Mouse (Mus musculus): ENCODE data around the gene Cpne4.

Cpne4 gene

DNA sequence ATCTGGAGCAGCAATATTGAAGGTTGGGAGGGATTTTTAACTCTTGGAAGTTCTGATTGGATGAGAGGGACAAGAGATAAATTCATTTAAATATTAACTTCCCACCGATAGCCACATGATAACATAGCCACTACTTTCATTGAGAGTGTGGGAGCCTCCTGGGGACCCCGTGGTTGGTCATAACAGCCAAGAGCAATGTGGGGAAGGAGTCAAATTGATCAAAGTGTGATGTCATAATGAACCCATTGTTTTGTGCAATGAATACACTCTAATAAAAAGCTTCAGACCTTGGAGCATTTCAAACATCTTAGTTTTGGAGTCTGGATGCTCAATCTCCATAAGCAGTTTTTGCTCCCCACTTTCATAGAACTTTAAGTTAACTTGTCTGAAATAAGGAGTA lies at the start of gene Cpne4:
Gene Cpne4 (plus strand): TSS at position 301 of the 400 bp plus-strand sequence.
- no peak for DNase-seq (ENCODE audit: extremely low read depth, insufficient read length, low spot score)

DNA sequence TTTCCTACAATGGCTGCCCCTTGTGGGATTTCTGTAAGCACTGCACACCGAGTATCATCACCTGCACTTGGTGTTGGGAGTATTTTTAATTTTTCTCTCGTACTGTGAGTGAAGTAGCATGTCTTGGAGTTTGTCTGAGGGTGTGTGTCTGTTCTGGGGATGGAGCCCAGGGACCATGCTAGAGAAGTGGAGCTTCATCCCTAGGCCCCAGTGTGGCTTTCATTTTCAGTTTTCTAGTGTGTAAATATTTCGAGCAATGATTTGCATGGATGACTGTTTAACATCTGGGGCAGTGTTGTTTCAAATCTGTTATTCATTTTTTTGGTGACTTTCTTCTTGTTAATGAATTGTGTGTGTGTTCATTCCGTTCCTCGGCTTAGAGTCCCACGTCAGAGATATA lies 31.9 kb upstream of the Cpne4 start:
- DNase-seq (ENCODE audit: extremely low read depth, insufficient read length, low spot score): no peak

DNA sequence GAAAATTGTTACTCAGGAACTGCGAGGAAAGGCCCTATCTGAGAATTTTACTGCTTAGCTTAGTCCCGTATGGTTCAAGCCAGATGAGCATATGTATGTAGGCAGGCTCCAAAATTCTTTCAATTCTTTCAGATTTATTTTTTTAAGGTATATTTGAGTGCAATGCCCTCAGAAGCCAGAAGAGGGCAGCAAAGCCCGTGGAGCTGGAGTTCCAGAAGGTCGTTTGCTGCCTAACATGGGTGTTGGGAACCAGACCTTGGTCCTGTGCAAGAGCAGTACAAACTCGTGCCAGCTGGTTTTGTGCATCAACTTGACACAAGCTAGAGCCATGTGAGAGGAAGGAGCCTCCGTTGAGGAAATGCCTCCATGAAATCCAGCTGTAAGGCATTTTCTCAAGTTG lies 11.6 kb upstream of the Cpne4 start:
- no peak for DNase-seq (ENCODE audit: extremely low read depth, insufficient read length, low spot score)

DNA sequence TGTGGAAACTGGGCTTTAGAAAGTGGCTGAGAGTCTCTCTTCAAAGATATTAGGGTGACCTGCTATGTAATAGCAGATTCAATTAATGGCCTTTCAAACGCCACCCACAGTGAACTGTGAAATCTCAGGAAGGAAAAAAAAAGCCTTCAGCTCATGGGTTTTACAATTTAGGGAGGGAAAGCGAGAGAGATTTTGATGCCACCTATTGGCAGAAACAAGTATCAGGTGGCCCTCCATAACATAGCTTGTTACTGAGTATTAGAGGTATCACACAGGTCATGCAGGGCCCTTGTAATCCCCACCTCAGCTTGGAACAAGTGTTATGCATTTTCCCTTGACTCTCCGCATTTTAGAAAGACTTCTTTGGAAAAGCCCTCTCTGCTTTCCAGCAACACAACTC lies 18.7 kb downstream of the Cpne4 start:
- DNase-seq (ENCODE audit: extremely low read depth, insufficient read length, low spot score): no peak

DNA sequence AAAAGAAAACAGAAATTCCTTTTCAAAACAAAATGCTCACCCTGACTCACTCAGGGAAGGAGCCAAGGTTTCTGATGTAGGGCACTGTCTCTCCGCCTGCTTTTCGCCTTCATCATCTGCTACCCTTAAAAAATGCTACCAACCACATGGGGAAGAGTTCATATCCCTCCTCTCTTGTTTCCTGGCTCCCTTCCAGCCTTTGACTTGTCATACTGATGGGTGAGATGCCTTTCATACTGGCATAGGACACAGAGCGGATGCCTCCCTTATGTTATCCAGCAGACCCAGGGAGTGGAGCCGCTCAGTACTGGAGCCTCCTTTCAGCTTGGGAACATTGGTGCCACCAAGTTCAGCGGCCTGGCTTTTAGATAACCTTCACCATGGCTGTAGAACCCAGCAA lies 19.4 kb downstream of the Cpne4 start:
- no peak for DNase-seq (ENCODE audit: extremely low read depth, insufficient read length, low spot score)

DNA sequence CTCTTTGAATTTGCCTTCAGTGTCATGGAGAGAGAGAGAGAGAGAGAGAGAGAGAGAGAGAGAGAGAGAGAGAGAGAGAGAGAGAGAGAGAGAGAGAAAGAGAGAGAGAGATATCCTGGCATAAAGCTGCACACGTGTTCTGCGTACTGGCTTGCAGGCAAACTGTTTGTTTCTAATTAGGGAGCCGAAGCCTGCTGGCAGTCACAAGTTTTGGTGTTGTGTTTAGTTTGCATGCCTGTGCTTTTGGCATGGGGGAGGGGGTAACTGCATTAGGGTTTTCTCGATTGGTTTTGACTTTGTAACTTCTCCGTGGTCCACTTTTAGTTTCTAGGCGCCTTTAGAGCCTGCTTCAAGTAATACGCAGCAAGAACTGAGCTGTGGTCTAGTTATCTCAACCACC lies 20.0 kb downstream of the Cpne4 start:
- DNase-seq (ENCODE audit: extremely low read depth, insufficient read length, low spot score): no peak

DNA sequence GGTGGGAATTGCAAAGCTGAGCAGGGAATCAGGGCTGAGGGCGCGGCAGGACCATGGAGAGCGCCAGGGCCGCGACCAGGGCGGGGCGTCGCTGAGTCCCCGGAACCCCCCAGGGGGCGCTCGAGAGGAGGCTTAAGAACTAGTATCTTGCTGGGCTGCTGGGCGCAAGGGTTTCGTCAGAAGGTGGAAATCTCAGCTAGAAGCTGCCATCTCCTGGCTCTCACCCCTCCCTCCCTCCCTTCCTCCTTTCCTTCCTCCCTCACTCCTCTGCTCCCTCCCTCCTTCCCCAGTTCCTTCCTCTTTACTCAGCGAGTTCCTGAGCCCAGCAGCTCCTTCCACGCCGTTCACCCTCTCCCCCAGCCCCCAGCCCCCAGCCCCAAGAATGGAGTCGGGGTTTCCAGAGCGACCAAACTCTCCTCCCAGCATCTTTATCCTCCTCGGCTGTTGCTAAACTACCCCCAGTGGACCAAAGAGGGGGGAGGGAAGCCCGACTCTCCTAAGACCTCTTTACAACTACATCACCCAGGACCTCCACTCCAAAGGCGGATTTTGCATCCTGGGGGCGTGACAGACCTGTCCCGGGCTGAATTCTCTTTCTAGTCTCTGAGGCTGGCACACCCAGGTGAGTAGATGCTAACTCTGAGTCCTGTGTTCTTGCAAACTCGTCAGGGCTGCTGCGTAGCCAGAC lies 22.5 kb downstream of the Cpne4 start:
- peak; percentile 15 for DNase-seq (ENCODE audit: extremely low read depth, insufficient read length, low spot score)

DNA sequence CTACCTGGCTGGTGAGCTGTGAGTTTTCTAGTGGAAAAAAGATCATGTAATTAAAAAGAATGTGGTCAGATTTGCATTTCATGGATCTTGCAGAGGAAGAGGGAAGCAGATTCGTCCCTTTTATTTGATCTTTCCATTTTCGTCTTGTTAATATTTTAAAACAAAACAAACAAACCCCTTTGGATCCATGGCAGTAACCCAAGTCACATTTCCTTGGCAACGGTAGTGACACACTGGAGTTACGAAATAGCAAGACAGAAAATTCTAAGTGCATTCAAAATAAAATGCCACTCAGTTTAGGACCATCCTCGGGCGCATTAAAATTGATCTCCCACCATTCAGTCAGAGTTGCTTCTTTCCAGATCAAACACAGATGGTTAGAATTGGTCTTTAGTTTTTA lies 25.8 kb downstream of the Cpne4 start:
- no peak for DNase-seq (ENCODE audit: extremely low read depth, insufficient read length, low spot score)

DNA sequence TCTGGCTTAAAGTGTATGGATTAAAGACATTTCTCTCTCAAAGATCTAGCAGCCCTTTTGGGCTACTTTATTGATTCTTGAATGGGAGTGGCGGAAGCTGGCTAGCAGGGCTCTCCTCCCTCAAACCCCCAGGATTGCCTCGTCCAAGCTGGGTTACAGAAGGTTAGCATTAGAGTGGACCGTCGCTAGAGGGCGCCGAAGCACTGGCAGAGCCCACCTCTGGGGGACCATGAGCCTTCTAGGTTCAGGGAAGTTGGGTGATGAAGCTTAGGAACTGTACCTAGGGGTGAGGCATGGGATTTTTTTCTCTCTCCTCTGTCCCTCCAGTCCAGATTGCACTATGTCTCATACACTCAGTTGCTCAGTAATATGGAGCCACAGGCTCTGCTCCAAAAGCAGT lies 27.4 kb downstream of the Cpne4 start:
- DNase-seq (ENCODE audit: extremely low read depth, insufficient read length, low spot score): peak; percentile 24

DNA sequence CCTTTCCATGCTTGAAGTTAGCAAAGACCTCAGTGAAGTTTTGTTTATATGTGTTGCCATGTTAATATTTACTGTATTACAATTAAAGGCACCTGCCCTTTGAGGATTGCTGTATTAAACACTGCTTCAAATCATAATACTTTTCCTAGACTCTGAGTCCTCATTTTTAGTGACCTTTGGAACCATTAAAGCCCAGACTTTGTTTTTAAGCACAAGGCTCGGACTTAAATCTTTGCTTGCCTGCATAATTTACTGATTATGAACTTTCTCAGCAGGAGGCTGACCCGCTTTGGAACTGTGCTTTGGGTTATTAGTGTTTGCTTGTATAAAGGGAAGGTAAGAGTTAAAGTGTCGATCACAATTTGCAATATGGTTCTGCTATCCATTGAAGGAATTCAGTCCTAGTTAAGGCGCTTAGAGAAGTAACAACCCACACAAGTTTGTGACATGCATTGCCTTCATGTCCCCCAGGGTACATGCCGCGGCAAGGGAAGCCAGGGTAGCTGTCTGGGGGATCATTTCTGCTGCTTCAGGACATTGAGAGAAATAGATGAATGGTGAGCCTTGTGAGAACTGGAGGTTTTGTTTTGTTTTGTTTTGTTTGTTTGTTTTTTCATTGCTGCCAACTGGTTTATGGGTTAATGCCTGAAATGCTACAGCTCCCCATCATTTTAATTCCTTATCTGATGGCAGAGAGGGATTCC lies 35.0 kb downstream of the Cpne4 start:
- no peak for DNase-seq (ENCODE audit: extremely low read depth, insufficient read length, low spot score)

DNA sequence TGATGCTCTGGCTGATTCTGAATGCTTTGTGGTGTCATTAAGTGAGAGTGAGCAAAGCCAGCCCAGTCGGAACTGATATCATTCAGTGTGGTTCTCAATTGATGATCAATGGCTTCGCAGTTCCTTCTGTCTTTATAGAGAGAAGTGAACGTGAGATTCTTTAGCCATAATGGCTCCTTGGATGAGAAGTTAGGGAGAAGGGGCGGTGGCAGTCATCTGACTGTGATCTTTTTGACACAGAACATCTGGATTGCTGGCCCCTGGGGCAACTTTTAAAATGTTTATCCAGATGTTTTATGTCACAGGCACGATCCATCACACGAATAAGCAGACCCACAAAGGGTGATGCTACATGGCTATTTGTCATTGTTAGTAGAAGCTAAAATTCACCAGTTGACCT lies 35.6 kb downstream of the Cpne4 start:
- DNase-seq (ENCODE audit: extremely low read depth, insufficient read length, low spot score): no peak

DNA sequence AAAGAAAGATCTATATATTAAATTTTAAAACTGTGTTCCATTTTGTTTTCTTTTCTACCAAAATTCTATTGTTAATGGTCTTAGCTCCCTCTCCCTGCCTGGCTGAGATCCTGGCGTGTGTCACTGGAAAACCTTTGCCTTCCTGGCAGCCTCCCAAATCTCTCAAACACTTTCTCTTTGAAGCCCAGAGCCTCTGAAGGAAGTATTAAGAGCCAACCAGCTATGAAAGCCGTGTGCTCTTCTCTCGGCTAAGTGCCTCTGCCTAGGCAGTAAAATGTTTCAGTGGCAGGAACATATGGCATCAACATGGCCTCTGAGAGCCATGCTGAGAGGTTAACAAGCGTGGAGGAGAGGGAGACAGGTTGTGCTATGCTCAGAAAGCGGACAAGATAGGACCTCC lies 47.5 kb downstream of the Cpne4 start:
- no peak for DNase-seq (ENCODE audit: extremely low read depth, insufficient read length, low spot score)

DNA sequence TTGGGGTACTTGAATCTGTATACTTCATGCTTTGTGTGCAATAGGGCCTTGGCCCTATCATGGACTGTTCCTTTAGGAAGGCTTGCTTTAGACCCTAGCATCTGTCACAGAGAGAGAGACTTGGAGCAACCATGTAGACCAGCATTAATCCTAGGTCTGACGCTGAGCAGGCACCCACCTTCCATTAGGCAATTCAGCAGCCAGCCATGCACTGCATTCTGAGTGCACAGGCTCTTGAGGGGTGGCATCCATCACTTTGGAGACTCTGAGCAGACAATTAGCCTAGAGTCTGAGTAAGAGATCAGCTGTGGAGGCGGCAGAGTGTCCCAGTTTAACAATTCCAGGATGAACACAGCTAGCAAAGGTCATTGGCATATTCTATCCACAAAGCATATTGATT lies 47.9 kb downstream of the Cpne4 start:
- DNase-seq (ENCODE audit: extremely low read depth, insufficient read length, low spot score): no peak

DNA sequence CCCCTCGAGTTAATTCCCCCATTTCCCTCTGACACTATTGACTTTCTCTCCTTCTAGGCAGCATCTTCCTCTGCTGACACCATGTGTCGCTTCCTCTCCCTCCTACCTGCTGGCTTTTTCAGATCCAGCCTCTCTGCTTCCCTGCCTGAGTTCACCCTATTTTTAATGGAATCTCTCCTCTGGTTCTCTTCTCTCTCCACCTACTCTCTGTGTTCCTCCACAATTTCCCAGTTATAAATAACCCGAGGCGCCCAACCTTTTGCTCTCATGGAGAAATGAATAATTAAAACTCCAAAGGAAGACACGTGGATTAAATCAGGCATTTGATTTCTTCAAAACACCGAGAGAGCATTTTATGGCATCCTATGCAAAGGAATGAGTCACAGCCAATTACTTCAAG lies 65.4 kb downstream of the Cpne4 start:
- no peak for DNase-seq (ENCODE audit: extremely low read depth, insufficient read length, low spot score)

DNA sequence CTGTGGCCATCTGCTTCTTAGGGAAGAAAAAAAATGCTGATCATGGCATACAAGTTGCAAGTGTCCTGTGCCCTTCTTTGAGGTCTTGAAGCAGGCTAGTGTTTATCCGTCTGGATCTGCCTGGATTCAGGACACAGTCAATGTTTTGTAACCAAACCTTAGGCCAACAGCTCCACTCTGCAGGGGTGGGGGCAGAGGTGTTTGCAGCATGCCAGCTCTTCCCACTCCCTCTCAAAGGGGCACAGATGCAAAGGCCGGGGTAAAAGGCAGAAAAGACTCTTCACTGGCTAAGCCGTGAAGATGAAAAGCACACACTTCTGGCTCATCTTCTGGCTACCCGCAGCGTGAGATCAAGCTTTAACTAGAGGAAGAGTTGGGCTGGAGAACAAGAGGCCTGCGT lies 69.6 kb downstream of the Cpne4 start:
- no peak for DNase-seq (ENCODE audit: extremely low read depth, insufficient read length, low spot score)

DNA sequence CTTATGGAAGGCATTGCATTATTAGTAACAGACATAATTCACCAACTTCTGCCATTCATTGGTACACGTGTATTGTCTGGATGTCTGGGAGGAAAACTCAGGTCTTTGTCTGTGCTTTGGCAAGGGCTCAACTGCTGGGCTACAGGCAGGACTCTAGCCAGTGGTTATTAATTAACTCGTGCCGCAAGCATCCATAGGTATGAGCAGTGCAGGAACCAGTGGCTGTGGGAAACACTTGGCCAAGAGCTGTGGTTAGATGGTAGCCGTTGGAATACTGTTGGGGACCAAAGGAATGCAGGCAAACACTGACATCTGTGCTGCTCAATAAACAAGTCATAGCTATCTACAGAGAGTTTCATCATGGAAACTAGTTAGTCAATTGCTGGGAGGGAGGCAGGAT lies 76.5 kb downstream of the Cpne4 start:
- no peak for DNase-seq (ENCODE audit: extremely low read depth, insufficient read length, low spot score)

DNA sequence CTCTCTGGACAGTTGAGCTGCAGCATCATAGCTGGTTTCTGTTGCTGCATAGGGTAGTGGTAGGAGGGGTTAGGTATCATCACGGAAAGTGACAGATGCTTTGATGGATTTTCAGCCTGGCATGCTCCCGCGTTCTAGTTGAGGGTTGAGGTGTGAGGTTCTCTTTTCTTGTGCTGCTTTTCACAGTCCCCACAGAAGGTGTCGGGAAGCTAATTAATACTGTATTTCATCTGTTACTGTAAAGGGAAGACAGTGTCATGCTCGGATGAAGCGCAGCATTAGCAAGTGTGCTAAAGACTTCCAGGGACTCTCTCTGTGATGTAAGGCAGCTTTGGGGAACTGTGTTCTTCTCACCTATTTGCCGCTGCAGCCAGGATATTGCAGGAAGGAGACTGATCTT lies 80.7 kb downstream of the Cpne4 start:
- no peak for DNase-seq (ENCODE audit: extremely low read depth, insufficient read length, low spot score)

DNA sequence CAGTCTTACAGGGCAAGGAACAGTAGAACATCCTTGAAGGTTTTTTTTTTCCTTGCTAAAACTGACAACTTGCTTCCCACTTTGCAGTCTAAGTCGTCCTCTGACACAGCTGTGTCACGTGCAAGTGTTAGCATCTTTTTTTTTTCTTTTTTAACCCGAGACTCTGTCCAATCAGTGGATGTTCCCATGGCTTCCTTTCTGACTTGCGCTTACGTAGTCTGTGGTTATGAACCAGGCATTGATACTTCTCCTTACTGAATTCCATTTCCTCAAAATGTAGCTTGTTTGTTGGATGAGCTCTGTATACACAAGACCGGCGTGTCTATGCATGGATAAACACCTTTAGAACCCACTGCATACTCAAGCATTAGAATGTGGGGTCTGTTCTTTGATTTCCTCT lies 82.2 kb downstream of the Cpne4 start:
- DNase-seq (ENCODE audit: extremely low read depth, insufficient read length, low spot score): no peak

DNA sequence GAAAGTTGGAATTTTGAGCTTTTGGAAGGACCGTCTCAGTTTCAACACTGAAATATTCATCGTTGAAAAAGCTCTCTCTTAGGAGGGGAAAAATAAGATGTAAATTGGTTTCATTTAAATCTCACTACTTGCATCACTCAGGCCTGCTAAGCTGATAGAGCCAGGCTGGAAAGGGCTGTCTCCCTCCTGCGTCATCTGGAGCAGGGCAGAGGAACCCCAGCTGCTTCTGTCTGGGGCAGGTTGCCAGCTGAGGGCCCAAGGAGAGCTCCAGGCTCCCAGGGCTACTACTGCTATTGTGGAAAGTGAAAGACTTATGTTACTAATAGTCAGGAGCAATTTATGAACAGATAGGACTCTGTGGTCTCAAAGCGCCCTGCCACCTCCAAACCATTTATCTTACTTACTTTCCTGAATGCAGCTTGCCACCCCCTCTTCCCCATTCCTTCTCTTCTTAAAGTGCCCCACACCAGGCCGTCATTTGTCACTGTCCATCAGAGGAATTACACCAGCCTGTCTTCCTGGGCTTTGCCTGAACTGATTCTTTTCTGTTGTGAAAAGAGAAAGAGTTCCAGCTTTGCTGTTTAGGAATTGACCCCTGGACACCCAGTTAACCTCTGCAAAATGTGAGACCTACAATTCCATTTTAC lies 99.4 kb downstream of the Cpne4 start:
- no peak for DNase-seq (ENCODE audit: extremely low read depth, insufficient read length, low spot score)

DNA sequence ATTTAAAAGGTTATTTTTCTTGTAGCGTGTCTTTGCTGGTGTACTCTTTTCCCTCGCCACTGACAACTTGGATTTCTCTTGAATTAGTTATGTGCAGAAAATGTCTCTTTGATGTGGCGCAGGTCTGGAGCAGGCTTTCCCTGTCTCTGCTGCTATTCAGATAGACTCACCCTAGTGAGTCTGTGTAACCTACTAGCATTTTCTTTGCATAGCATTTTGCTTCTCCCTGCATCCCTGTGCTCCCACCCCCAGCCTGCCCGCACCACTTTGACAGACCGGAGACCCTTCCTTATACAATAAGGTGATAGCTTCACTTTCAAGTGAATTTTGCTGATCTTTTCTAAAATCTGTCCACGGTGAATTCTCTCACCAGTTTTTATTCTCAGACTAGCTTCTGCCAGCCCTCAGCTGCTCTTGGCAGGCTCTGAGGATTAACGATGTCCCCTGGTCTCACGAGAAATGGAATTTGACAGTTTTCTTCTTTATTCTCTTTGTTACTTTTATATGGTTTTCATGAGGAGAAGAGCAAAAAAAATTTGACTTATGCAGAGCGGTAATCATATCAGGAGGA lies 105.7 kb downstream of the Cpne4 start:
- DNase-seq (ENCODE audit: extremely low read depth, insufficient read length, low spot score): no peak

DNA sequence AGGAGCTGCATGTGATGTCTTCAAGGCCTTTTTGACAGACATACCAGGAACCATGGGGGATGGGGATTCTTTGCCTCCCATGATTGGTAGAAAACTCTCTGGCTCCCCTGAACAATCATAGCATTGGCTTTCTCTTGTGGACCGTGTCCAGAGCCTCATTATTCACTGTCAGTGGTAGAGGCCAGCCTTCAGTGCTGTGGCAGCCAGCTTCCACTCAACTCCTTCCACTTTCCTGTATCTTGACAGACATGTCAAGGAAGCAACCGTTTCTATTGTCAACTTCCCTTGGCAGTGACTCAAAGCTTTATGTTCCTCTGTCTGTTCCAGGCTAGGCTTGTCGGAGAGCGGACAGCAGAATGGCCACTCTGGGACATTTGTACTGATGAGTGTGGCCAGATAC lies 112.7 kb downstream of the Cpne4 start:
- DNase-seq (ENCODE audit: extremely low read depth, insufficient read length, low spot score): no peak

DNA sequence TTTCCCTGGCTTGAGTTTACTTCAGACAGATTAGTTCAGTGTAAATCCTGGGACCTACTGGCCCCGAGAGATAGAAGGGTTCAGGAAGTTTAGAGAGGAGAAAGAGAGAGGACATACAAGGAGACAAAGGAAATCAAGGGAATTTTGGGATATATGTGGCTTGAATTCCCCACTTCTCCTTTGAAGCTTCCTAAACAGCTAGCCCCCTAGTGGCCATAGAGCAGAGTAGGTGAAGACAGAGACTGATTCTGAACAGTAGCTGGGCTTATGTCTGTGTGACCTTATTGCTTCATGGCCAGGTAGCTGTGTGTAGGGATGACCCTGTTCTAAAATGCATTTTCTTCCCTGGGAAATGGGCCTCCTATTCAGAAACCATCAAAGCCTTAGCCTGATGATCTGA lies 129.6 kb downstream of the Cpne4 start:
- DNase-seq (ENCODE audit: extremely low read depth, insufficient read length, low spot score): no peak
